Mouse (Mus musculus): ENCODE results near the gene Gm49366. TPM values are rescaled to one million over a fixed set of nuclear protein-coding genes. Genes with fewer than 3 reads are reported as not detected.
"Not testable (repeated sequence)": the region's sequence is repeated elsewhere in the genome, so short reads cannot be mapped to it uniquely, and the experiment has no call there.

Gene Gm49366
- polyA plus RNA-seq, 1 experiment, result not detected

DNA sequence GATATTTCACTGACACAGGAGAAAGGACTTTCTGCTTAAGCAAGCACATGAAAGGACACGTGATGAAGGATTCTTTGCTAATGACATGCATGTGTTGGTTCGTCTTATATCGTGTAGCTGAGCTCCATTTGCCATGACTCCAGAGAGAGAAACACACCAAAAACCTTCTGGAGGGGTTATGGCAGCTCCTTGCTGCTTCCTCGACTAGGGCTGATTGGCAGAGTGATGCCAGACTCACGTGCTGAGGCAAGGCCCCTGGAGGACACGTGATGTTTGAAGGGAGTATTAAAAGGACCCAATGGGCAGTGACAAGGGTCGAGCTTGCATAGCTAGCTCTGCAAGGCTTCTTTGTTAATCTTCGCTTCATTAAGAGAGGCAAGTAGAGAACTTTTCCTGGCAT lies 29.6 kb downstream of the Gm49366 start:
- H3K27ac ChIP-seq (ENCODE audit: insufficient read depth, low read depth, low read length), result no peak overlapping the region
- TF ChIP-seq CTCF (IDR thresholded peaks at IDR 0.05; ENCODE audit: insufficient read depth, low read depth, low read length) (no peak), POLR2A (IDR thresholded peaks at IDR 0.05; ENCODE audit: insufficient read depth, low read depth, low read length) (no peak)
- no peak overlapping the region for H3K4me3 ChIP-seq (ENCODE audit: insufficient read depth, low read depth, low read length)
- peaks cover 5% of the 10 kb centered on the region for H3K4me1 ChIP-seq (ENCODE audit: control insufficient read depth, insufficient read depth, low read length)
- 70% methylated on average over 8 of the region's 8 CpGs for WGBS

DNA sequence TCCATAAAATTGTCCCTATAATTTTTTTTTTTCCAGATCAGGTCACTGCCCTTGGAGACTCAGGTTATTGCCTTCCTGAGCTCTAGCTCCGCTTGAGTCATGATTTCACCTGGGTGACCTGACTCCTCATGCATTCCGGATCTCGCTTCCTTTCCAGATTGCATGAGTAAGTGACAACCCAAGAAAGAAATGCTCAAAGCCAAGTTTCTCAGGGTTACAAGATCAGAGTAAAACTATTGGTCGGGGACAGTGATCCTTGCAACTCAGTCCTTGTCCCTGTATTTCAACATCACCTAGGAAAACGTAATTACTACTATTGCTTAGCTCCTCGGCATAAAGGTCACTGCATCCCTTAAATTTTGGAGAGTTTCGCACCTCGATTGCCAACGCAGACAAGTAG lies 30.3 kb downstream of the Gm49366 start, which contains the start of gene Acot5:
Gene Acot5 (plus strand): TSS at position 340 of the 400 bp plus-strand sequence.
- Histone ChIP-seq H3K27ac (ENCODE audit: insufficient read depth, low read depth, low read length) (no peak within 1 kb of the TSS), H3K4me3 (ENCODE audit: insufficient read depth, low read depth, low read length) (peak within 1 kb of the TSS; percentile 44), H3K4me1 (ENCODE audit: control insufficient read depth, insufficient read depth, low read length) (peaks cover 5% of the 10 kb centered on the region)
- no peak for TF ChIP-seq CTCF (IDR thresholded peaks at IDR 0.05; ENCODE audit: insufficient read depth, low read depth, low read length)
- no peak for TF ChIP-seq POLR2A (IDR thresholded peaks at IDR 0.05; ENCODE audit: insufficient read depth, low read depth, low read length)
- 58% methylated on average over 9 of the region's 9 CpGs for WGBS

DNA sequence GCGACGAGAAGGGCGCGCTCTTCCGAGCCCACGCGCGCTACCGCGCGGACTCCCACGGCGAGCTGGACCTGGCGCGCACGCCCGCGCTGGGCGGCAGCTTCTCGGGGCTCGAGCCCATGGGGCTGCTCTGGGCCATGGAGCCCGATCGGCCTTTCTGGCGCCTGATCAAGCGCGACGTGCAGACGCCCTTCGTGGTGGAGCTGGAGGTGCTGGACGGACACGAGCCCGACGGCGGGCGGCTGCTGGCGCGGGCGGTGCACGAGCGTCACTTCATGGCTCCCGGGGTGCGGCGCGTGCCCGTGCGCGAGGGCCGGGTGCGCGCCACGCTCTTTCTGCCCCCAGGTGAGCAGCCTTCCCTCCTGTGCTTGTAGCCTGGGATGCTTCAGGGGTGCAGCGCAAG lies 30.8 kb downstream of the Gm49366 start:
- not testable (repeated sequence) for H3K27ac ChIP-seq (ENCODE audit: insufficient read depth, low read depth, low read length); H3K4me1 ChIP-seq (ENCODE audit: control insufficient read depth, insufficient read depth, low read length)
- peak overlapping the region; percentile 44 for H3K4me3 ChIP-seq (ENCODE audit: insufficient read depth, low read depth, low read length)
- WGBS, result 2% methylated on average over 52 of the region's 52 CpGs

DNA sequence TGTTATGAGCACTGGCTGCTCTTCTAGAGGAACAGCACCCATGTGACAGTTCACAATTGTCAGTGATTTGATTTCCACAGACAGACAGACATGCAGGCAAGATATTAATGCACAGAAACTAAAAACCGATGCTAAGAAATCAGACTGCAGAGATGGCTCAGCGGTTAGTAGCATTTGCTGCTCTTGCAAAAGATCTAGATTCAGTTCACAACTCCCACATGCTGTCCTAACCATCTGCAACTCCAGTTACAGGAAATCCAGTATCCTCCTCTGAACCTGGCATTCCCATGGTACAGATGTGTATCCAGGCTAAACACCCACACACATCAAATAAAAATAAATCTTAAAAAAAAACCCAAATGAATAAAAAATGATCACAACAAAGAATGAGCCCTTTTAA lies 33.0 kb downstream of the Gm49366 start:
- no peak for TF ChIP-seq CTCF (IDR thresholded peaks at IDR 0.05; ENCODE audit: insufficient read depth, low read depth, low read length)
- TF ChIP-seq POLR2A (IDR thresholded peaks at IDR 0.05; ENCODE audit: insufficient read depth, low read depth, low read length), result no peak
- 53% methylated on average over 2 of the region's 2 CpGs for WGBS
- H3K4me1 ChIP-seq (ENCODE audit: control insufficient read depth, insufficient read depth, low read length), result peaks cover 5% of the 10 kb centered on the region
- no peak overlapping the region for H3K4me3 ChIP-seq (ENCODE audit: insufficient read depth, low read depth, low read length)
- H3K27ac ChIP-seq (ENCODE audit: insufficient read depth, low read depth, low read length), result no peak overlapping the region

DNA sequence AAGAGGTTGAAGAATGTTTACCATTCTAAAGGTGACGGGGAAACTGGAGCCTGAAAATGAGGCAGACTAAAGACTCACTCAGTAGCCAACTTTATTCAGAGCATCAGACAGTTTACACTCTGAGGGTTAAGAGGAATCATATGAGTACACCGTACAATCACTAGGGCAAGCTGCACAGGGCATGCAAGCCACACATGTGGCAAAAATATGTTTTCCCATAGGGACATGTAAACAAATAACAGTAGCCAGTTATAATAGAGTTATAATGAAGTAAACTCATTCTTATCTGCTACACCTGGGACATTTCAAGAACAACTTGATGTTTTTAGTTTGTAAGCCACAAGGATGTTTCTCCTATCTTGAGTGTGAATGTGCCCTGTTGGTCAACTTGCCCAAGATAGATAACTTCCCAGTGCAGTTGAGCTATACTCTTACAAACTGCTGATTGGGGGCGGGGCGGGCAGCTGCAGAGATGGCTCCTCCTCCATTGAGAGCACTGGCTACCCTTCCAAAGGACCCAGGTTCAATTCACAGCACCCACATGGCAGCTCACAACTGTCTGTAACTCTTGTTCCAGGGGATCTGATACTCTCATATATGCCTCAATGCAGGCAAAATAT lies 38.7 kb downstream of the Gm49366 start:
- no peak for TF ChIP-seq CTCF (IDR thresholded peaks at IDR 0.05; ENCODE audit: insufficient read depth, low read depth, low read length)
- TF ChIP-seq POLR2A (IDR thresholded peaks at IDR 0.05; ENCODE audit: insufficient read depth, low read depth, low read length), result no peak
- H3K27ac ChIP-seq (ENCODE audit: insufficient read depth, low read depth, low read length), result no peak overlapping the region
- no peak overlapping the region for H3K4me3 ChIP-seq (ENCODE audit: insufficient read depth, low read depth, low read length)
- no peaks in the 10 kb centered on the region for H3K4me1 ChIP-seq (ENCODE audit: control insufficient read depth, insufficient read depth, low read length)
- WGBS, result 89% methylated on average over 4 of the region's 4 CpGs

DNA sequence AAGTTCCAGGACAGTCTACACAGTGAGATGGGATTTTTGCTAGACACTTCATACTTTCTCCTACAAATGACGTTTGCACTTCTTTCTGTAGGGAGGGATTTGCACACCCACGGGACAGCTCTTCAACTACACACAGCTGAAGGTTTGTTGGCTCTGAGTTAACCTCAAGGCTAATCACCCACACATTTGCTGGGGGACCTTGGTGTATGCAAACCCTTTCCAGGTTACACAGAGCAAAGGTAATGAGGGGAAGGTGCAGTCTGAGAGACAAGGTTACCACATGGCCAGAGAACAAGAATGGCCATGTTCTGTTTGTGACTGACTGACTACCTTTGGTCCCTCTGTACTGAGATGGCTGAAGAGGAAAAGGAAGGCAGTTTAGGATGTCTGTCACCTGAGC lies 45.1 kb downstream of the Gm49366 start:
- Histone ChIP-seq H3K4me3 (ENCODE audit: insufficient read depth, low read depth, low read length) (no peak overlapping the region), H3K27ac (ENCODE audit: insufficient read depth, low read depth, low read length) (no peak overlapping the region), H3K4me1 (ENCODE audit: control insufficient read depth, insufficient read depth, low read length) (no peaks in the 10 kb centered on the region)
- 81% methylated on average over 2 of the region's 2 CpGs for WGBS
- TF ChIP-seq POLR2A (IDR thresholded peaks at IDR 0.05; ENCODE audit: insufficient read depth, low read depth, low read length), result no peak

DNA sequence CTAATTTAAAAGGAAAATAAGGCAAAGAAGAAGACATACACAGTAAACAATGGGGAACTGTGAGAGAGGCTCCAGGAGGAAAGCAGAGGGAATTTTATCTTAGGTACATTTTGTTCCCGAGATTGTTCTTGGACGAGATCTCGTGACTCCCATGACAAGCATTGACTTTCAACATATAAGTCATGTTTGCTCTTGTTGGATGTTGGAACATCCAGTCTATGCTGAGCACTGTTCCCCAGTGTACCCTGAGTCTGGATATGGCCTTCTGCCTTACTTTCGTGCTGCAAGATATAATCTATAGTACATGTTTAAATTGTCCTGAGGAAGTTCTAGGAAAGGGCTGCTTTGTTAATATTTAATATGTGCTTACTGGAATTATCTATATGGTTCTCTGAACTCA lies 45.8 kb downstream of the Gm49366 start:
- Histone ChIP-seq H3K27ac (ENCODE audit: insufficient read depth, low read depth, low read length) (no peak overlapping the region), H3K4me1 (ENCODE audit: control insufficient read depth, insufficient read depth, low read length) (no peaks in the 10 kb centered on the region), H3K4me3 (ENCODE audit: insufficient read depth, low read depth, low read length) (no peak overlapping the region)
- TF ChIP-seq POLR2A (IDR thresholded peaks at IDR 0.05; ENCODE audit: insufficient read depth, low read depth, low read length), result no peak
- TF ChIP-seq CTCF (IDR thresholded peaks at IDR 0.05; ENCODE audit: insufficient read depth, low read depth, low read length), result no peak
- 90% methylated on average over 4 of the region's 4 CpGs for WGBS

DNA sequence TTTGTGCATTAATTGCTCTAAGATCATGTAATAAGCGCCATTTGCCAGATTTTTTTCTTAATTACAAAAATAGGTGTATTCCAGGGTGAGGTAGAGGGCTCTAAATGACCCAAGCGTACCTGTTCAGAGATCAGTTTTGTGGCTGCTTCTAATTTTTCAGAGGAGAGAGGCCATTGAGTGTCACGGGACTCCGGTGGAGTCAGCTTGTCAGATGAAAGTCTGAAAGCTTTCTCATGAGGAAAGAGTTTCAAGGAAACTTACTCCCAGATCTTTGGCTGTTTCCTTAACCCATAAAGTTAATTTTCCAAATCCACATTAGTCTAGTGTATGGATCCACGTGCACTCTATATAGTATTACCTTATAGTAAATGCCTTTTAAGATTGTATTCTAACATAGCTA lies 55.9 kb downstream of the Gm49366 start:
- H3K27ac ChIP-seq (ENCODE audit: insufficient read depth, low read depth, low read length); H3K4me3 ChIP-seq (ENCODE audit: insufficient read depth, low read depth, low read length); H3K4me1 ChIP-seq (ENCODE audit: control insufficient read depth, insufficient read depth, low read length): not testable (repeated sequence)
- 92% methylated on average over 5 of the region's 5 CpGs for WGBS

DNA sequence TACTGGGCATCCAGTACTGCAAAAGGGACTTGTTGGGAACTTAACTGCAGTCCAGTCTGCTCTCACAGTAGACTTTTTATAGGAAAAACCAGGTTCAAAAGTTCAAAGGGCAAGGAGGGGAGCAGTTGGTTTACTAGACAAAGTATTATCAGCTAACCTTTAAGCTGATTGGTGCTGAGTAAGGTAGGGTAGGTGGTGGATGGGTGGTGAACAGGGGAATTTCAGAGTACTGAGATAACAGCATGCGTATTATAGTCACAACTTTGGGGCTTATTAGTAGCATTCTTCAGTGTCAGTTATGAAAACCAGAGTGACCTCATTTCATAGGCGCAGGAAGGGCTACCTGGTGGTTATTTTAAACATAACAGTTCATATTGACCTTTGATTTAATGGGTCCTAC lies 60.9 kb downstream of the Gm49366 start:
- WGBS, result 98% methylated on average over 2 of the region's 2 CpGs
- TF ChIP-seq POLR2A (IDR thresholded peaks at IDR 0.05; ENCODE audit: insufficient read depth, low read depth, low read length) (no peak), CTCF (IDR thresholded peaks at IDR 0.05; ENCODE audit: insufficient read depth, low read depth, low read length) (no peak)
- H3K27ac ChIP-seq (ENCODE audit: insufficient read depth, low read depth, low read length), result no peak overlapping the region
- H3K4me1 ChIP-seq (ENCODE audit: control insufficient read depth, insufficient read depth, low read length), result no peaks in the 10 kb centered on the region
- no peak overlapping the region for H3K4me3 ChIP-seq (ENCODE audit: insufficient read depth, low read depth, low read length)

DNA sequence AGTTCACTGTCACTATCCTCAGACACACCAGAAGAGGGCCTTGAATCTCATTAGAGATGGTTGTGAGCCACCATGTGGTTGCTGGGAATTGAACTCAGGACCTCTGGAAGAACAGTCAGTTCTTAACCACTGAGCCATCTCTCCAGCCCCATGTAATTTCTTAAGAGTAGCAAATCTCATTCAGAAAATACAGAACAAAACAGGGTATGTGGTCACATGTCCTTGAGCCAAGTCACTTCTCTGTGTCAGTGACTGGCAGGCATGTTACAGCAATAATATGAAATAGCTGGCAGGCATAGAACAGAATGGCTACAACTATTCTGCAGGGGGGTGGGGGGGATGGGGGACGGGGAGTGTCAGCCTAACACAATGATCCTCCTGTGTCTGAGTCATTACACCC lies 61.3 kb downstream of the Gm49366 start:
- no peak overlapping the region for H3K4me3 ChIP-seq (ENCODE audit: insufficient read depth, low read depth, low read length)
- TF ChIP-seq POLR2A (IDR thresholded peaks at IDR 0.05; ENCODE audit: insufficient read depth, low read depth, low read length) (no peak), CTCF (IDR thresholded peaks at IDR 0.05; ENCODE audit: insufficient read depth, low read depth, low read length) (no peak)
- 11% methylated on average over 1 of the region's 1 CpGs for whole genome bisulfite sequencing
- no peak overlapping the region for H3K27ac ChIP-seq (ENCODE audit: insufficient read depth, low read depth, low read length)
- no peaks in the 10 kb centered on the region for H3K4me1 ChIP-seq (ENCODE audit: control insufficient read depth, insufficient read depth, low read length)

DNA sequence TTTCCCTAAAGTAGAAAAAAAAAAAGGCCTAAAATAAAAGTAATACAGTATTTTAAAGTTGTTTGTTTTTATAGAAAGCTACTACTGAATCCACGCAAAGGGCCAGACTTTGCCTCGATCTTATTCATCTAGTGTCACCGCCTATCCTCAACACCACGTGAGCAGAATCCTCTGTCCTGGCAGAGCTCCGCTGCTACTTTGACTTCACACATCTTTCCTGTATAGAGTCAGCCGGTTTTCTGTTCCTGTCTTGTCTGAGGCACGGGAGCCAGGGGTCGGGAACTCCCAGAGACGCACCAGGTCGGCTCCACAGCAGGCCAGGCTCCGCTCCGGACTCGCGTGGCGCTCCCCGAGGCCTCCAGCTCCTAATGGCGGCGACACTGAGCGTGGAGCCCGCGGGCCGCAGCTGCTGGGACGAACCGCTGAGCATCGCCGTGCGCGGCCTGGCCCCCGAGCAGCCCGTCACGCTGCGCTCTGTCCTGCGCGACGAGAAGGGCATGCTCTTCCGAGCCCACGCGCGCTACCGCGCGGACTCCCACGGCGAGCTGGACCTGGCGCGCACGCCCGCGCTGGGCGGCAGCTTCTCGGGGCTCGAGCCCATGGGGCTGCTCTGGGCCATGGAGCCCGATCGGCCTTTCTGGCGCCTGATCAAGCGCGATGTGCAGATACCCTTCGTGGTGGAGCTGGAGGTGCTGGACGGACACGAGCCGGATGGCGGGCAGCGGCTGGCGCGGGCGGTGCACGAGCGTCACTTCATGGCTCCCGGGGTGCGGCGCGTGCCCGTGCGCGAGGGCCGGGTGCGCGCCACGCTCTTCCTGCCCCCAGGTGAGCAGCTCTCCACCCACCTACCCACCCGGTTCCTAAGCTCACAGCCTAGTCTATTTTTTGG lies 62.1 kb downstream of the Gm49366 start, which contains the start of gene Acot6:
Gene Acot6 (plus strand): TSS at position 51 of the 889 bp plus-strand sequence.
- H3K4me1 ChIP-seq (ENCODE audit: control insufficient read depth, insufficient read depth, low read length), result not testable (repeated sequence)
- Histone ChIP-seq H3K4me3 (ENCODE audit: insufficient read depth, low read depth, low read length) (peak within 1 kb of the TSS; percentile 69), H3K27ac (ENCODE audit: insufficient read depth, low read depth, low read length) (peak within 1 kb of the TSS; percentile 87)
- under 1% methylated on average over 80 of the region's 80 CpGs for WGBS

Measured in olfactory bulb, adult 2 months (tissue).